Mouse (Mus musculus): ENCODE measurements around the gene Tmed2.
A peak's percentile ranks its signal among the peaks of the same experiment; 100 is the strongest.
"Not testable (repeated sequence)": the region's sequence is repeated elsewhere in the genome, so short reads cannot be mapped to it uniquely, and the experiment has no call there.

The Tmed2 gene

GRCm38 (mm10) chr5:124528791-124529190 is 11.7 kb upstream of the Tmed2 start:
- no peak for DNase-seq (ENCODE audit: low spot score)

GRCm38 (mm10) chr5:124529191-124529651 is 11.3 kb upstream of the Tmed2 start:
- no peak for DNase-seq (ENCODE audit: low spot score)

GRCm38 (mm10) chr5:124529697-124530096 is 10.8 kb upstream of the Tmed2 start:
- DNase-seq (ENCODE audit: low spot score) = no peak

GRCm38 (mm10) chr5:124530655-124531582 is 9.6 kb upstream of the Tmed2 start, which contains the start of gene Rilpl1:
TSS of gene Rilpl1 (minus strand) at chr5:124531391.
- peak; percentile 65 for DNase-seq (ENCODE audit: low spot score)

- no peak for DNase-seq (ENCODE audit: low spot score)
These were observed 8.9 kb upstream of the Tmed2 start for GRCm38 (mm10) chr5:124531583-124531930.

GRCm38 (mm10) chr5:124532451-124532850 is 8.0 kb upstream of the Tmed2 start:
- DNase-seq (ENCODE audit: low spot score) = no peak

- no peak for DNase-seq (ENCODE audit: low spot score)
These were observed 5.5 kb upstream of the Tmed2 start for GRCm38 (mm10) chr5:124535016-124535415.

- no peak for DNase-seq (ENCODE audit: low spot score)
These were observed 3.7 kb upstream of the Tmed2 start for GRCm38 (mm10) chr5:124536776-124537175.

- no peak for DNase-seq (ENCODE audit: low spot score)
These were observed 1.4 kb upstream of the Tmed2 start for GRCm38 (mm10) chr5:124538813-124539792.

GRCm38 (mm10) chr5:124539905-124540304 is 590 bp upstream of the Tmed2 start:
- no peak for DNase-seq (ENCODE audit: low spot score)

- DNase-seq (ENCODE audit: low spot score) = peak; percentile 66
These were observed 558 bp downstream of the Tmed2 start for GRCm38 (mm10) chr5:124540905-124541601.

- no peak for DNase-seq (ENCODE audit: low spot score)
These were observed 1.1 kb downstream of the Tmed2 start for GRCm38 (mm10) chr5:124541602-124541973.

GRCm38 (mm10) chr5:124550737-124551136 is 10.2 kb downstream of the Tmed2 start:
- not testable (repeated sequence) for DNase-seq (ENCODE audit: low spot score)

GRCm38 (mm10) chr5:124551349-124552093 is 11.0 kb downstream of the Tmed2 start:
- not testable (repeated sequence) for DNase-seq (ENCODE audit: low spot score)

GRCm38 (mm10) chr5:124552094-124552472 is 11.6 kb downstream of the Tmed2 start:
- DNase-seq (ENCODE audit: low spot score) = no peak

GRCm38 (mm10) chr5:124552558-124553307 is 12.2 kb downstream of the Tmed2 start, which contains the start of gene Ddx55:
TSS of gene Ddx55 (plus strand) at chr5:124552864.
- peak; percentile 82 for DNase-seq (ENCODE audit: low spot score)

GRCm38 (mm10) chr5:124553607-124554006 is 13.1 kb downstream of the Tmed2 start:
- DNase-seq (ENCODE audit: low spot score) = no peak

- DNase-seq (ENCODE audit: low spot score) = no peak
These were observed 14.7 kb downstream of the Tmed2 start for GRCm38 (mm10) chr5:124555145-124555544.

GRCm38 (mm10) chr5:124571068-124571467 is 30.6 kb downstream of the Tmed2 start:
- DNase-seq (ENCODE audit: low spot score) = no peak

- no peak for DNase-seq (ENCODE audit: low spot score)
These were observed 35.0 kb downstream of the Tmed2 start for GRCm38 (mm10) chr5:124575467-124575866.

Data from urinary bladder, postnatal 25 days (tissue).